Mouse (Mus musculus): ENCODE data around the gene Vmn2r62. TPM values are rescaled to one million over a fixed set of nuclear protein-coding genes. Genes with fewer than 3 reads are reported as not detected.

Gene Vmn2r62
- polyA plus RNA-seq (2012; rRNA removed; ENCODE audit: low replicate concordance) = not detected in 2 replicates

DNA sequence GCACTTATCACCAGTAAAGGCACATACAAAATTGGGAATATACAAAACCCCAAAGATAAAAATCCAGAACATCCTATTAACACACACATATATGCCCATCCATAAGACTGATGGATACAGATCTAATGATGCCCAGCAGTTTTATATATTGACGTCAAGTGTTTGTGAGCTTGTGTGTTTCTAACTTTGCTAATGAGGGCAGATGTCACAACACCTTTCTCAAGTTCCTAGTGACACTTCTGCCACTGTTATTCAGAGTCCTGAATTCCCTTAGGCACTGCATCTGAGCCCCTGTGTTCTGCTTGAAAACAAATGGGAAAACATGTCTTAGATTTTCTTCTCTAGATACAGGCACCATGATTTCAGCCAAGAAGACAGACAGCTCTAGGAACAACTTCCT is at the start of gene Vmn2r62:
Gene Vmn2r62, minus strand, starts transcription at position 101 of the 400 bp plus-strand sequence.

DNA sequence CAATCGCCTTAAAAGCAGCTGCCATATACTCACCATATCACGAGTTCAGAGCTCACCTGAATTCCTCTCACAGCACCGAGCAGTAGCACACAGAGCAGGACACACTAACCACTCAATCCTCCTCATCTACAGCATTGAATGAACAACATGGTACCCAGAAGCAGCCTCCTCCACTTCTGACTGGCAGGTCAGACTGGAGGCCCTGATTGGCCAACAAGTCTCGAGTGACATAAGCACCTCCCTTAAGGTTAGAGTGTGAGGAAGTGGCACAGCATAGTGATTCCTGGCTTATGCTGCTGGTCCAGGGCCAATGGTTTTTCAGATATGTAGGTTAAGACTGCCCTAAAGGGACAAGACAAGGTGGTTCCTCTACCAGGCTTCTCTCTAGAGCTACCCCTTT is 66.4 kb downstream of the Vmn2r62 start, which contains the start of gene Gm17067:
Gene Gm17067, minus strand, starts transcription at position 101 of the 400 bp plus-strand sequence.

Other genes starting within 250 kb of the Vmn2r62 start
- not detected in 2 replicates for gene Gm21028, start 214.9 kb downstream of the Vmn2r62 start, polyA plus RNA-seq (2012; rRNA removed; ENCODE audit: low replicate concordance)
- not detected in 2 replicates for gene Zfp977, start 201.0 kb downstream of the Vmn2r62 start, polyA plus RNA-seq (2012; rRNA removed; ENCODE audit: low replicate concordance)
- gene Zfp976, start 150.9 kb downstream of the Vmn2r62 start, polyA plus RNA-seq (2012; rRNA removed; ENCODE audit: low replicate concordance) = 0.11 and 0.37 TPM in 2 replicates
- gene Zfp975, start 100.8 kb downstream of the Vmn2r62 start, polyA plus RNA-seq (2012; rRNA removed; ENCODE audit: low replicate concordance) = 0.18 and 0.60 TPM in 2 replicates
- not detected in 2 replicates for gene Gm17067, start 66.5 kb downstream of the Vmn2r62 start, polyA plus RNA-seq (2012; rRNA removed; ENCODE audit: low replicate concordance)
- not detected in 2 replicates for gene Gm2381, start 73.7 kb upstream of the Vmn2r62 start, polyA plus RNA-seq (2012; rRNA removed; ENCODE audit: low replicate concordance)
- gene Vmn2r63, start 140.3 kb upstream of the Vmn2r62 start, polyA plus RNA-seq (2012; rRNA removed; ENCODE audit: low replicate concordance) = not detected in 2 replicates
- not detected in 2 replicates for gene Gm9268, start 225.2 kb upstream of the Vmn2r62 start, polyA plus RNA-seq (2012; rRNA removed; ENCODE audit: low replicate concordance)